Mouse (Mus musculus): ENCODE results near the gene Lrmda. TPM values are rescaled to one million over a fixed set of nuclear protein-coding genes. Genes with fewer than 3 reads are reported as not detected.

The Lrmda gene
- total and polyA plus RNA-seq, 2 experiments = 0.18 to 0.50 TPM

- H3K27ac ChIP-seq (replicated peaks; ENCODE audit: insufficient read depth, low read depth, low read length) = no peak overlapping the region
- no peak overlapping the region for H3K9ac ChIP-seq (ENCODE audit: low read depth, low read length)
- no peak for DNase-seq (ENCODE audit: extremely low read depth, low read depth, low spot score)
- H3K36me3 ChIP-seq (ENCODE audit: control insufficient read depth, insufficient read depth, low read length) = no peaks in the 10 kb centered on the region
- TF ChIP-seq POLR2A (IDR thresholded peaks at IDR 0.05; ENCODE audit: extremely low read depth, insufficient read depth, low read length) (no peak), CTCF (IDR thresholded peaks at IDR 0.05; ENCODE audit: low read depth, low read length) (no peak)
- H3K4me1 ChIP-seq (ENCODE audit: control insufficient read depth, insufficient read depth, low read length) = peaks cover 4% of the 10 kb centered on the region
- H3K4me3 ChIP-seq (ENCODE audit: insufficient read depth, low read depth, low read length) = no peak overlapping the region
- 82% methylated on average over 4 of the region's 4 CpGs for WGBS
- H3K79me2 ChIP-seq (ENCODE audit: control insufficient read depth, insufficient read depth, low read length) = no peaks in the 10 kb centered on the region
- no peaks in the 10 kb centered on the region for H3K27me3 ChIP-seq (ENCODE audit: control insufficient read depth, insufficient read depth, low read length)
Observed at GRCm38 (mm10) chr14:22185452-22185851, 165.9 kb downstream of the Lrmda start.

GRCm38 (mm10) chr14:22190111-22190510, 170.6 kb downstream of the Lrmda start:
- no peaks in the 10 kb centered on the region for H3K27me3 ChIP-seq (ENCODE audit: control insufficient read depth, insufficient read depth, low read length)
- no peak for DNase-seq (ENCODE audit: extremely low read depth, low read depth, low spot score)
- no peaks in the 10 kb centered on the region for H3K36me3 ChIP-seq (ENCODE audit: control insufficient read depth, insufficient read depth, low read length)
- TF ChIP-seq POLR2A (IDR thresholded peaks at IDR 0.05; ENCODE audit: extremely low read depth, insufficient read depth, low read length) = no peak
- no peak for TF ChIP-seq CTCF (IDR thresholded peaks at IDR 0.05; ENCODE audit: low read depth, low read length)
- H3K4me1 ChIP-seq (ENCODE audit: control insufficient read depth, insufficient read depth, low read length) = no peaks in the 10 kb centered on the region
- H3K4me3 ChIP-seq (ENCODE audit: insufficient read depth, low read depth, low read length) = no peak overlapping the region
- H3K9ac ChIP-seq (ENCODE audit: low read depth, low read length) = no peak overlapping the region
- no peak overlapping the region for H3K27ac ChIP-seq (replicated peaks; ENCODE audit: insufficient read depth, low read depth, low read length)
- H3K79me2 ChIP-seq (ENCODE audit: control insufficient read depth, insufficient read depth, low read length) = no peaks in the 10 kb centered on the region
- WGBS = 58% methylated on average over 6 of the region's 6 CpGs

- Histone ChIP-seq H3K4me1 (ENCODE audit: control insufficient read depth, insufficient read depth, low read length) (no peaks in the 10 kb centered on the region), H3K4me3 (ENCODE audit: insufficient read depth, low read depth, low read length) (no peak overlapping the region), H3K79me2 (ENCODE audit: control insufficient read depth, insufficient read depth, low read length) (no peaks in the 10 kb centered on the region), H3K27ac (replicated peaks; ENCODE audit: insufficient read depth, low read depth, low read length) (no peak overlapping the region), H3K9ac (ENCODE audit: low read depth, low read length) (no peak overlapping the region), H3K36me3 (ENCODE audit: control insufficient read depth, insufficient read depth, low read length) (no peaks in the 10 kb centered on the region), H3K27me3 (ENCODE audit: control insufficient read depth, insufficient read depth, low read length) (no peaks in the 10 kb centered on the region)
- WGBS = 90% methylated on average over 9 of the region's 9 CpGs
- TF ChIP-seq CTCF (IDR thresholded peaks at IDR 0.05; ENCODE audit: low read depth, low read length) (no peak), POLR2A (IDR thresholded peaks at IDR 0.05; ENCODE audit: extremely low read depth, insufficient read depth, low read length) (no peak)
- no peak for DNase-seq (ENCODE audit: extremely low read depth, low read depth, low spot score)
Observed at GRCm38 (mm10) chr14:22192185-22192584, 172.7 kb downstream of the Lrmda start.

- no peaks in the 10 kb centered on the region for H3K36me3 ChIP-seq (ENCODE audit: control insufficient read depth, insufficient read depth, low read length)
- WGBS = 90% methylated on average over 11 of the region's 11 CpGs
- H3K27me3 ChIP-seq (ENCODE audit: control insufficient read depth, insufficient read depth, low read length) = no peaks in the 10 kb centered on the region
- no peaks in the 10 kb centered on the region for H3K79me2 ChIP-seq (ENCODE audit: control insufficient read depth, insufficient read depth, low read length)
- H3K4me3 ChIP-seq (ENCODE audit: insufficient read depth, low read depth, low read length) = no peak overlapping the region
- TF ChIP-seq CTCF (IDR thresholded peaks at IDR 0.05; ENCODE audit: low read depth, low read length) (no peak), POLR2A (IDR thresholded peaks at IDR 0.05; ENCODE audit: extremely low read depth, insufficient read depth, low read length) (no peak)
- H3K9ac ChIP-seq (ENCODE audit: low read depth, low read length) = no peak overlapping the region
- DNase-seq (ENCODE audit: extremely low read depth, low read depth, low spot score) = no peak
- no peak overlapping the region for H3K27ac ChIP-seq (replicated peaks; ENCODE audit: insufficient read depth, low read depth, low read length)
- H3K4me1 ChIP-seq (ENCODE audit: control insufficient read depth, insufficient read depth, low read length) = no peaks in the 10 kb centered on the region
Observed at GRCm38 (mm10) chr14:22198021-22198420, 178.5 kb downstream of the Lrmda start.

- no peak overlapping the region for H3K9ac ChIP-seq (ENCODE audit: low read depth, low read length)
- no peak for DNase-seq (ENCODE audit: extremely low read depth, low read depth, low spot score)
- 83% methylated on average over 12 of the region's 12 CpGs for WGBS
Observed at GRCm38 (mm10) chr14:22198641-22199425, 179.3 kb downstream of the Lrmda start.

GRCm38 (mm10) chr14:22201667-22202066, 182.2 kb downstream of the Lrmda start:
- DNase-seq (ENCODE audit: extremely low read depth, low read depth, low spot score) = peak; percentile 4
- Histone ChIP-seq H3K4me3 (ENCODE audit: insufficient read depth, low read depth, low read length) (no peak overlapping the region), H3K36me3 (ENCODE audit: control insufficient read depth, insufficient read depth, low read length) (no peaks in the 10 kb centered on the region), H3K79me2 (ENCODE audit: control insufficient read depth, insufficient read depth, low read length) (no peaks in the 10 kb centered on the region), H3K27ac (replicated peaks; ENCODE audit: insufficient read depth, low read depth, low read length) (no peak overlapping the region), H3K9ac (ENCODE audit: low read depth, low read length) (no peak overlapping the region), H3K4me1 (ENCODE audit: control insufficient read depth, insufficient read depth, low read length) (no peaks in the 10 kb centered on the region), H3K27me3 (ENCODE audit: control insufficient read depth, insufficient read depth, low read length) (no peaks in the 10 kb centered on the region)
- WGBS = 72% methylated on average over 2 of the region's 2 CpGs
- TF ChIP-seq CTCF (IDR thresholded peaks at IDR 0.05; ENCODE audit: low read depth, low read length) = no peak
- TF ChIP-seq POLR2A (IDR thresholded peaks at IDR 0.05; ENCODE audit: extremely low read depth, insufficient read depth, low read length) = no peak

More at GRCm38 (mm10) chr14:22198641-22199425, 179.3 kb downstream of the Lrmda start:
- H3K79me2 ChIP-seq (ENCODE audit: control insufficient read depth, insufficient read depth, low read length) = no peaks in the 10 kb centered on the region
- H3K36me3 ChIP-seq (ENCODE audit: control insufficient read depth, insufficient read depth, low read length) = no peaks in the 10 kb centered on the region
- H3K4me3 ChIP-seq (ENCODE audit: insufficient read depth, low read depth, low read length) = no peak overlapping the region
- H3K27ac ChIP-seq (replicated peaks; ENCODE audit: insufficient read depth, low read depth, low read length) = no peak overlapping the region
- H3K27me3 ChIP-seq (ENCODE audit: control insufficient read depth, insufficient read depth, low read length) = no peaks in the 10 kb centered on the region
- H3K4me1 ChIP-seq (ENCODE audit: control insufficient read depth, insufficient read depth, low read length) = no peaks in the 10 kb centered on the region
- TF ChIP-seq CTCF (IDR thresholded peaks at IDR 0.05; ENCODE audit: low read depth, low read length) (no peak), POLR2A (IDR thresholded peaks at IDR 0.05; ENCODE audit: extremely low read depth, insufficient read depth, low read length) (no peak)

Measured in liver, adult 2 months (tissue).